Mouse (Mus musculus) forebrain, embryonic 12.5 days (tissue): ENCODE measurements around the gene Spata45. TPM values are rescaled to one million over a fixed set of nuclear protein-coding genes. Genes with fewer than 3 reads are reported as not detected.

ENCODE experiments used
- ATAC-seq: fragments of 200-750 bp; cut with Nextera tagmentation; 2 replicates; pipeline ENCODE4 v1.8.0; 2017; ENCODE audit warnings: moderate TSS enrichment; ENCODE audit not compliant: low FRiP score
- H3K27ac ChIP-seq: fragments of 300-500 bp; sonication (generic); 2 replicates; pipeline ENCODE4 v1.5.1; 2016; ENCODE audit warnings: mild to moderate bottlenecking
- H3K27me3 ChIP-seq: fragments of 300-500 bp; sonication (generic); 2 replicates; pipeline ENCODE4 v1.6.1; 2016; ENCODE audit warnings: mild to moderate bottlenecking
- H3K36me3 ChIP-seq: fragments of 300-500 bp; sonication (generic); replicated peaks from 2 replicates; pipeline ENCODE4 v1.6.1; 2016; ENCODE audit warnings: mild to moderate bottlenecking
- H3K4me1 ChIP-seq: fragments of 300-500 bp; sonication (generic); 2 replicates; pipeline ENCODE4 v1.6.1; 2016
- H3K4me2 ChIP-seq: fragments of 300-500 bp; sonication (generic); 2 replicates; pipeline ENCODE4 v1.6.1; 2016; ENCODE audit warnings: mild to moderate bottlenecking, moderate library complexity
- H3K4me3 ChIP-seq: fragments of 300-500 bp; sonication (generic); replicated peaks from 2 replicates; pipeline ENCODE4 v1.5.1; 2016; ENCODE audit warnings: mild to moderate bottlenecking
- H3K9ac ChIP-seq: fragments of 300-500 bp; sonication (generic); 2 replicates; pipeline ENCODE4 v1.6.1; 2016; ENCODE audit warnings: mild to moderate bottlenecking
- H3K9me3 ChIP-seq: fragments of 300-500 bp; sonication (generic); 2 replicates; pipeline ENCODE4 v1.6.1; 2016
- whole genome bisulfite sequencing: fragments of 180-500 bp; shearing (Covaris S2); methylation state at CpG from one replicate; pipeline ENCODE4 v1.1.7; 2016; 5-methylcytosine and 5-hydroxymethylcytosine counted together
- polyA plus RNA-seq: library from polyadenylated mRNA; unstranded; fragments of >200 nt; fragmentation: Nextera tagmentation; extraction: Ambion mirVana; gene quantifications from 2 replicates; pipeline ENCODE4 v1.2.1, GENCODE M21; 2016

Spata45 gene
- polyA plus RNA-seq, 1 experiment from 2014 or later = not detected

DNA sequence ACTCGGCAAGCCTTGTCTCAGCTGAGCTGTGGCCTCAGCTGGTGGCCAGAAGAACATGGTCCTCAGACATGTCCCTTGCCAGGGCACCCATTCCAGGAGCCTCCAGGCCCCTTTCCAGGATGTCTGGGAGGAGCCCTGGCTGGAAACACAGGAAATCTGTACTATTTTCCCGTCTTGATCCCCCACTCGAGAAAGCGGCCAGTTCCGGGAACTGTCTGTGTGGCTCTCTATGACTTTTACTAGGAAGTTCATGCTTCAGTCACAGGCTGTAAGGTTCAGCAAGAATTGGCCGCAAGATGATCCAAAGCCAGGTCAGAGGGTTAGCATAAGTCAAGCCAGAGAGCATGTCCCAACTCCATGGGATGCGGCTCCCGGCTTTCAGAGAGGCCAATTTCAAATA lies 55.6 kb downstream of the Spata45 start:
- 88% methylated on average over 8 of the region's 8 CpGs for WGBS
- no peaks in the 10 kb centered on the region for H3K4me1 ChIP-seq
- no peak overlapping the region for H3K27ac ChIP-seq
- H3K4me3 ChIP-seq = no peak overlapping the region
- H3K4me2 ChIP-seq = no peak overlapping the region
- no peak overlapping the region for H3K9ac ChIP-seq
- ATAC-seq = no peak
- H3K36me3 ChIP-seq = no peaks in the 10 kb centered on the region
- peaks cover 10% of the 10 kb centered on the region for H3K27me3 ChIP-seq
- H3K9me3 ChIP-seq = no peaks in the 10 kb centered on the region

Other genes starting within 250 kb of the Spata45 start
- gene Rps6kc1, start 124.9 kb upstream of the Spata45 start, polyA plus RNA-seq = 22.5 and 25.5 TPM in 2 replicates
- gene Angel2, start 111.5 kb upstream of the Spata45 start, polyA plus RNA-seq = 63.7 and 65.3 TPM in 2 replicates
- 65.0 and 65.5 TPM in 2 replicates for gene Vash2, start 57.3 kb upstream of the Spata45 start, polyA plus RNA-seq
- gene Flvcr1, start 10.5 kb upstream of the Spata45 start, polyA plus RNA-seq = 9.7 and 11.5 TPM in 2 replicates
- gene Tatdn3, start 26.3 kb downstream of the Spata45 start, polyA plus RNA-seq = 11.9 and 15.3 TPM in 2 replicates
- 26.4 and 28.1 TPM in 2 replicates for gene Nsl1, start 26.4 kb downstream of the Spata45 start, polyA plus RNA-seq
- gene Batf3, start 61.2 kb downstream of the Spata45 start, polyA plus RNA-seq = 3.5 and 3.7 TPM in 2 replicates
- gene Fam71a, start 128.2 kb downstream of the Spata45 start, polyA plus RNA-seq = not detected in 2 replicates
- gene Atf3, start 181.4 kb downstream of the Spata45 start, polyA plus RNA-seq = 0.96 and 1.7 TPM in 2 replicates